Mouse (Mus musculus) stomach, postnatal 0 days (tissue): ENCODE measurements around the gene Lca5. TPM values are rescaled to one million over a fixed set of nuclear protein-coding genes. Genes with fewer than 3 reads are reported as not detected.

ENCODE experiments used
- ATAC-seq: fragments of 200-750 bp; cut with Nextera tagmentation; 2 replicates; pipeline ENCODE4 v1.8.0; 2017; ENCODE audit not compliant: low FRiP score, low TSS enrichment
- DNase-seq: peaks from one replicate; pipeline ENCODE4 v3.0.0-alpha.2; 2016; ENCODE audit warnings: low spot score
- H3K27ac ChIP-seq: fragments of 300-500 bp; sonication (generic); replicated peaks from 2 replicates; pipeline ENCODE4 v1.5.1; 2014; ENCODE audit warnings: mild to moderate bottlenecking, control low read depth
- H3K27me3 ChIP-seq: fragments of 300-500 bp; sonication (generic); 2 replicates; pipeline ENCODE4 v1.6.1; 2014; ENCODE audit warnings: low read length; ENCODE audit not compliant: control insufficient read depth, insufficient read depth
- H3K36me3 ChIP-seq: fragments of 300-500 bp; sonication (generic); 2 replicates; pipeline ENCODE4 v1.6.1; 2014; ENCODE audit warnings: low read length, mixed read lengths; ENCODE audit not compliant: control insufficient read depth, insufficient read depth
- H3K4me1 ChIP-seq: fragments of 300-500 bp; sonication (generic); replicated peaks from 2 replicates; pipeline ENCODE4 v1.6.1; 2014; ENCODE audit warnings: antibody characterized with exemption; ENCODE audit not compliant: control insufficient read depth, insufficient read depth
- H3K4me2 ChIP-seq: fragments of 300-500 bp; sonication (generic); replicated peaks from 2 replicates; pipeline ENCODE4 v1.6.1; 2014; ENCODE audit warnings: low read depth, mild to moderate bottlenecking, control low read depth, moderate library complexity
- H3K4me3 ChIP-seq: fragments of 300-500 bp; sonication (generic); 2 replicates; pipeline ENCODE4 v1.5.1; 2014; ENCODE audit warnings: low read depth, low read length, control low read depth
- H3K9ac ChIP-seq: fragments of 300-500 bp; sonication (generic); 2 replicates; pipeline ENCODE4 v1.6.1; 2014; ENCODE audit warnings: mild to moderate bottlenecking, low read length, control low read depth, mixed read lengths
- H3K9me3 ChIP-seq: fragments of 300-500 bp; sonication (generic); 2 replicates; pipeline ENCODE4 v1.6.1; 2016; ENCODE audit warnings: low read length; ENCODE audit not compliant: control insufficient read depth
- CTCF ChIP-seq: IDR thresholded peaks from 2 replicates; pipeline ENCODE4 v1.5.1; 2016; ENCODE audit warnings: antibody characterized with exemption, low read depth, mild to moderate bottlenecking, moderate library complexity
- EP300 ChIP-seq: optimal IDR thresholded peaks from 2 replicates; pipeline ENCODE3; 2016; ENCODE audit warnings: antibody characterized with exemption
- WGBS: fragments of 180-500 bp; shearing (Covaris S2); extraction: QIAGEN DNeasy Blood & Tissue Kit; methylation state at CpG from one replicate; pipeline ENCODE4 v1.1.7; 2014; 5-methylcytosine and 5-hydroxymethylcytosine counted together
- polyA plus RNA-seq: library from polyadenylated mRNA; unstranded; fragments of >200 nt; fragmentation: Nextera tagmentation; extraction: Ambion mirVana; gene quantifications from 2 replicates; pipeline ENCODE4 v1.2.1, GENCODE M21; 2015

Lca5 gene
- polyA plus RNA-seq, 1 experiment from 2014 or later = 6.5 TPM

DNA sequence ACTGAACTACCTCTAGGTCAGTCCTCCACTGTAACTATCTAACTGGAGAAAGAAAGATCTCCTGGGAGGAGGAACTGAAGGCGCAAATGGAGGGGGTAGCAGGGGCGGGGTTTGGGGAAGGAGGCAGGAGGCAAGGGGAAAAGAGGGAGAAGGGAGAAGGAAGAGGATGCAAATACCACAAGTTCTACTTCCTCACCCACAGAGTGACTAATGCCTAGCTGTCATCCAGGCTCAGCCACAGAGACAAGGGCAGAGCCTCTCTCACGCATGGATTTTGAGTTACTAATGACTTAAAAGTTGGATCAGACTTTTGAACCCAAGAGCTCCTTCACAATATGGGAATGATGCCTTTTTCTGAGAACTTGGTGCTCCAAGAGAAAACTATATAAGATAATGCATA, 40.1 kb downstream of the Lca5 start:
- WGBS = 66% methylated on average over 3 of the region's 3 CpGs
- no peak for TF ChIP-seq EP300
- TF ChIP-seq CTCF = no peak
- Histone ChIP-seq H3K27ac (no peak overlapping the region), H3K36me3 (0 out of 2 replicates have a peak, but pooled peaks cover 2% of the 10 kb centered on the region), H3K27me3 (no peaks in the 10 kb centered on the region), H3K4me1 (no peaks in the 10 kb centered on the region), H3K4me2 (no peak overlapping the region), H3K9me3 (no peaks in the 10 kb centered on the region), H3K9ac (no peak overlapping the region), H3K4me3 (no peak overlapping the region)
- ATAC-seq (no peak), DNase-seq (no peak)

DNA sequence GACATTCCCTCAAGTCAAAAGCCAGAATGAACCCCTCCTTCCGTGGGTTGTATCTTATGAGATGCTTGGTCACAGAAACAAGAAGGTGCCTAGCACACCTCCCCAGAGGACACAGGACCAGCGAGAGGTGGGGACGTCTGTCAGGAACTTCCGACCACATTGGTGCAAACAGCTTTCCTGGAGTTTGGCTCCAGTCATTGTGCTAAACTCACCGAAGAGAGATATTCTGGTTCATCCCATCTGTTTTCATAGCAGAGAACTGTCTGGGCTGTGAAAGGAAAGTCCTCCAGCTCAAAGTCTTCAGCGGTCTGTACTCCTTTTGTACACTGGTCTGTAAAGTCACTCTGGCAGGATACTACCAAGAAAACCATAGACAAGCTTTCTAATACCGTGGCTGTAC, 41.5 kb downstream of the Lca5 start:
- WGBS = 89% methylated on average over 7 of the region's 7 CpGs
- H3K36me3 ChIP-seq = 0 out of 2 replicates have a peak, but pooled peaks cover 4% of the 10 kb centered on the region
- no peak overlapping the region for H3K27ac ChIP-seq
- H3K4me2 ChIP-seq = no peak overlapping the region
- H3K4me1 ChIP-seq = no peaks in the 10 kb centered on the region
- DNase-seq (no peak), ATAC-seq (no peak)
- H3K4me3 ChIP-seq = no peak overlapping the region
- H3K9me3 ChIP-seq = no peaks in the 10 kb centered on the region
- no peak for TF ChIP-seq CTCF
- TF ChIP-seq EP300 = no peak
- H3K9ac ChIP-seq = no peak overlapping the region
- no peaks in the 10 kb centered on the region for H3K27me3 ChIP-seq

DNA sequence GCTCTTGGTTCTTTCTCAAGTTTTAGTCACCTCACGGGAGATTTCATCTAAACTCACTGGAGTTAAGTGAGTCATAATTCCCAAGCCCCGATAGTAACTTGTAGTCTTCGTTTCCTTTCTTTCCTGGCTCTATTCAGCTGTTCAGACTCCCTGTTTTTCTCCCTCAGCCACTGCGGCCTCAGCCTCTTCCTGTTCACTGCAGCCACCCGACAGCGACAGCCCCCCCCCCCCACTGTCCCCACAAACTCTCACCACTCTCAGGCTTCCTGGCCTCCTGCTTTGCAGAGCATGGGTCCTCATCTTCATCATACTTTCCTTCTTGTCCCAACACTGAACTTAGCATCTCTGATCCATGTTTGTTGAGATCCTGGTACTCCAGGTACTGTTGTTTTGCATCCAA, 42.7 kb downstream of the Lca5 start:
- no peaks in the 10 kb centered on the region for H3K4me1 ChIP-seq
- no peak overlapping the region for H3K4me3 ChIP-seq
- no peaks in the 10 kb centered on the region for H3K27me3 ChIP-seq
- no peak overlapping the region for H3K4me2 ChIP-seq
- H3K27ac ChIP-seq = no peak overlapping the region
- ATAC-seq (no peak), DNase-seq (no peak)
- 60% methylated on average over 5 of the region's 6 CpGs for WGBS
- no peaks in the 10 kb centered on the region for H3K9me3 ChIP-seq
- no peak overlapping the region for H3K9ac ChIP-seq
- H3K36me3 ChIP-seq = 0 out of 2 replicates have a peak, but pooled peaks cover 6% of the 10 kb centered on the region
- TF ChIP-seq CTCF (no peak), EP300 (no peak)

DNA sequence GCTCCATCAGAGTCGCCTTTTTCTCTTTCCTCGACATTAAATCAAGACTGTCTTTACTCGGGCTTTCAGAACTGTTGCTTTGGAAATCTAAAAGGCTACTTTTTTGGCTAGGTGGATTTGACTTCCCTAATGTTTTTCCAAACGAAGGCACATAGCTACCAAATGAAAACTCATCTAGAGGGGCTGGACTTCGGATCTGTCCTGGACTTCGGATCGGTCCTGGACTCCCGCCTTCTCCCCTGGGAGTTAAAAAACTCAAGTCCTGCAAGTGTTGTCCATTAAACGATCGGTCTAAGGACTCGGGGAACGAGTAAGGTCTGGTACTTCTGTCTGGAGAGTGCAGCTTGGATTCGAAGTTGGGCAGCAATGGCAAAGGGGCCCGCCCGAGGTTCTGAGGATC, 45.5 kb downstream of the Lca5 start:
- Histone ChIP-seq H3K4me2 (no peak overlapping the region), H3K4me1 (no peaks in the 10 kb centered on the region), H3K9me3 (no peaks in the 10 kb centered on the region), H3K27ac (no peak overlapping the region), H3K36me3 (0 out of 2 replicates have a peak, but pooled peaks cover 6% of the 10 kb centered on the region), H3K27me3 (no peaks in the 10 kb centered on the region), H3K4me3 (no peak overlapping the region), H3K9ac (no peak overlapping the region)
- no peak for DNase-seq
- TF ChIP-seq EP300 (no peak), CTCF (no peak)
- WGBS = 93% methylated on average over 15 of the region's 15 CpGs
- ATAC-seq = no peak

DNA sequence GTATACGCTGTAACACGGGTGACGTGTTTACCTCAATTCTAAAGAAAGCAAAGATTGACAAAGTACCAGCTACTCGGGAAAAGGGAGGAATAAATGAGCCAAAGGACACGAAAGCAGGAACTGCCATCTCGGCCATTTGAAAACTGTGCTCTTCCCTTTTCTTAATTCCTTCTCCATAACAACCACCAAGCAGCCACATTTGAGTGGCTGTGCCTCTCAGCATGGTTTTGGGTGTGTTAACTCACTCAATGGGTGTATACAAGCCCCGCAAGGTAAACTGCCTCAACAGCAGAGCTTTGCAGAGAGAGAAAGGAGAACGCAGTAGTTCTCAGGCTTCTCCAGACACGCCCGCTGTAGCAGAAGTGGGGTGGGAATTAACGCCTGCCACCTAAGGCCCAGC, 48.9 kb downstream of the Lca5 start:
- WGBS = 66% methylated on average over 11 of the region's 11 CpGs
- no peak for TF ChIP-seq CTCF
- no peak for TF ChIP-seq EP300
- DNase-seq = no peak
- Histone ChIP-seq H3K9me3 (no peaks in the 10 kb centered on the region), H3K9ac (no peak overlapping the region), H3K36me3 (0 out of 2 replicates have a peak, but pooled peaks cover 4% of the 10 kb centered on the region), H3K4me2 (no peak overlapping the region), H3K4me3 (no peak overlapping the region), H3K27me3 (no peaks in the 10 kb centered on the region), H3K4me1 (no peaks in the 10 kb centered on the region), H3K27ac (0 out of 2 replicates have a peak overlapping the region, but pooled peaks have one; percentile 13)
- no peak for ATAC-seq

DNA sequence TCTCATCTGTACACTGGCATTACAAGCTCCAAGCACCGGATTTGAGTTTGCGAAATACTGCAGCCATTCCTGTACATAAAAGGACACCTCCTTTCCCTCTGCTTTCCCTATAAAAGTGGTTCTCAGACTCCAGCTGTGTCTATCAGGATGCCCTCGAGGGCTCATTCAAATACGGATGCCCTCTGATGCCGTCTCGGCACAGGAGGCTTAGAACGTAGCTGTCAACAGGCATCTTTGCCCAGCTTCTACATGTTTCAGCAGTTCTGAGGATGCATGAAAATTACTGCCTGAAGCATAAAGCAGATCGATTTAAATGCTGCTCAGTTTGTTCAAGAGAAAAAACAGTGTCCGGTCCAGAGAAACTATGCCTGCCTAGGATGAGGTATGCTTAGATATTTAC, 51.4 kb downstream of the Lca5 start:
- H3K4me2 ChIP-seq = no peak overlapping the region
- H3K9me3 ChIP-seq = no peaks in the 10 kb centered on the region
- ATAC-seq = no peak
- no peak overlapping the region for H3K9ac ChIP-seq
- no peak overlapping the region for H3K27ac ChIP-seq
- no peaks in the 10 kb centered on the region for H3K27me3 ChIP-seq
- 0 out of 2 replicates have a peak, but pooled peaks cover 3% of the 10 kb centered on the region for H3K36me3 ChIP-seq
- no peak for DNase-seq
- no peak for TF ChIP-seq CTCF
- TF ChIP-seq EP300 = no peak
- no peak overlapping the region for H3K4me3 ChIP-seq
- H3K4me1 ChIP-seq = no peaks in the 10 kb centered on the region
- 78% methylated on average over 9 of the region's 9 CpGs for WGBS
